Mouse (Mus musculus) embryonic fibroblast, embryonic 13.5 days (primary cell): ENCODE measurements around the gene Rab8a.

ENCODE experiments used
- CTCF ChIP-seq: IDR thresholded peaks from 2 replicates; pipeline ENCODE4 v1.5.1; 2011; ENCODE audit warnings: mild to moderate bottlenecking, control low read depth, low read length, moderate library complexity, borderline replicate concordance; ENCODE audit not compliant: insufficient read depth
- POLR2A ChIP-seq: IDR thresholded peaks from 2 replicates; pipeline ENCODE4 v1.6.1; 2011; ENCODE audit warnings: low read depth, mild to moderate bottlenecking, control low read depth, low read length, moderate library complexity

GRCm38 (mm10) chr8:72134756-72135445, 26.1 kb upstream of the Rab8a start, which contains the start of gene Tpm4:
- TF ChIP-seq CTCF = no peak
- TF ChIP-seq POLR2A = peak; percentile 85
